Mouse (Mus musculus) T-helper 1 cell (primary cell): Measurements from ENCODE around the gene Ccdc183.

ENCODE experiments used
- in situ Hi-C: fragments of 300-600 bp; cut with MboI, MseI; formaldehyde crosslinking; loops from one replicate; pipeline ENCODE4 v1.15.1; 2025; ENCODE audit warnings: high pct_unique_total_duplicates

Gene Ccdc183

DNA sequence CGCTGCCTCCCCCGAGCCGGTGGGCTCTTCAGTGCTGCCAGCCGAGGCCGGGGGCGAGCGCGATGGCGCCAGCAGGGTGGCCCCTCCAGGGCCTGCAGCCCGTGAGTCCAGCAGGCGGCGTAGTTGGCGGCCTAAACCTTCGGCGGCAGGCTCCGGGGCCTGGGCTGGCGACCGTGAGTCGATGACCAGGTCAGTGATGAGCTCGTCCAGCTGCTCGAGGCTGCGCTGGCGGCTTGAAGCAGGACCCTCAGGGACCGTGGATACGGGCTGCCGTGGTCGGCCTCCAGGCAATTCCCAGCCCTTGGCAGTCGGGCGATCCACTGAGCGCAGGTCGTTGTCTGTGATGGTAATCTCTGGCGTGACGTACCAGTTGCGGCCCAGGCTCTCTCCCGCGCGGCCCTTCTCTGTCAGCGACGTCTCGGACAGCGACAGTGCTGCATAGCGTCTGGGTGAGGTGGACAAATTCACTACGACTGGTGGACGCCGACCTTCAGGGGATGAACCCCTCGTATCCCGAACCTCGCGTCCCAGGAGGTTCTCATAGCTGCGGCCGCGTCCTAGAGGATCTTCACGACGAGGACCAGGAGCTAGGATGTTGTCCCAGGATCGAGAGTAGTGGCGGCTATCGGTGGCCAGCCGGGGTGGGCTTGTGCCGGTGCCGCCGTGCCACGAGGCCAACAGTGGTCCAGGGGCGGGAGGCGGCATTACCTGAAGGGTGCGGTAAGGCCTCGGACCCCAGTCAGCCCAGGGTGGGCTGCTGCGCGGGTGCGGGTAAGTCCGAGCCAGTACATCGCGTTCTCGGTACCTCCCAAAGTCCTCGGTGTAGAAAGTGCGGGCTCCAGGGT lies 39.3 kb downstream of the Ccdc183 start:
- in situ Hi-C loops: no loop called here

DNA sequence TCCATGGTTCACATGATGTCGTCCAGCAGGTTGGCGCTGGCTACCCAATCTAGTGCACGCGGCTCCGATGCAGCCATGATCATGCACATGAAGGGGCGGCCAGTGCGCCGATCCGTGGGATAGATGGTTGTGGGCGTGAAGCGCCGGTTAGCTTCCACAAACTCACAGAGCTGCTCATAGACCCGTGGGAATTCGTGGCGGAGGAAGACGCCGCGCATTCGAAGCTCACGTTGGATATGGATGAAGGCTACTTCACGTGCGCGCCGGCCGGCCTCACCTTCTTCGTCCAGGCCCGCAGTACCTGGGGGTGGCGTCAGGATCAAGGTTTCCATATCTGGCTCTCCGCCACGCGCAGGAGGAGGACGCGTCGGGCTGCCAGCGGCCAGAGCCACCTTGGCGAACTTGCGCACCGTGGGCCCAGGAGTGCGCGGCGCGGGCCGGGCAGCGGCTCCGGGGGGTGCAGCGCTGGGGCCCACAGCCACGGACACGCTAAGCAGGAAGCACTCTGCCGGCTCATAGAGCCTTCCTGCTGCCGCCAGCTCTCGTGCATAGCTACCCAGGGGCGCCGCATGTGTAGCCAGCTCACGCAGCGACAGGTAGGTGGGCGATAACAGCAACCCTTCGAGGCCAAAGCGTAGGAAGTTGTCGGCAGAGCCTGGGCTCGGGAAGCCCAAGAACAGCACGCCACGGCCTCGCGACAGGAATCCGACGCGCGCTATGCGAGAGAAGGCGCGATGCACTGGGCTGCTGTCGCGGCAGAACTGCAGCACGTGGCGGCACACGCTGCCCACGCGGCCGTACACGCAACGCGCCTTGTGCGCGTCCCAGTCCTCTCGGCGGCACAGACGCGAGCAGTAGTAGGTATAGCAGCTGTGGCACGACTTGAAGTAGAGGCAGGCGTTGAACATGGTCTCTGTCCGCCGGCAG lies 40.2 kb downstream of the Ccdc183 start:
- in situ Hi-C loops: no loop called here

DNA sequence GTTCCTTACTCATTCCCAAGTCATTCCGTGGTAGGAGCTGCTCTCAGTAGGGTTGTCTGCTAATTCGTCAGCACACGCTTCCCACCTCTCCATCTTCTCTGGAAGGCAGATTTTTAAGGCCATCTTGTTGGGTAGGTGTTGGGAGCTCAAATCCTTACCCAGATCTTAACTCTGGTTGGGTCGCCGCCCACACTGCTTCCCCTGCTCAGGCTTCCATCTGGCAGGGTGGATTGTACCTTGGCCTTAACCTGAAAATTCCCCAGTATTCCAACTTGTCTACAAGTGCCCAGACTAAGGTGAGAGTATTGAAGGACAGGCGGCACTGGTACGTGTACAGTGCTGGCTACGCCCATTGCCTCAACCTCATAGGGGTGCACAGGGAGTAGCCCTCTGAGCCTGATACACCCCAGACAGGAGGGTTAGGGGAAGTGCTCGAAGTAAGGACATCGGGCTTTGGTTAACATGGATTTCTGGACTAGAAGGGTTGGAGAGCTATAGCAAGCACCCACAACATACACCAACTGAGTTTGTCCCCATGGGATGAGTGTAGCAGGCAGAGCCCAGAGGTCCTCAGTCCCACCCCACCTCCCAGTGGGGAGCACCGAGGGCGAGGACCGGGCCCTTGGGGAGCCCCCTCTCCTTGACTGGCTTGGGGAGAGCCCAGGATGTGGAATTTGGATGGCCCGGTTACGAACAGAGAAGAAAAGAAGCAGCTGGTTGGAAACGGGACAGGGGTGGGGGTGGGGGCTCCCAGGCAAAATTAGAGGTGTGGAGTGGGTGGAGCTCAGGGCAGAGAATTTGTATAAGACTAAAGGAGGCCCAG lies 41.2 kb downstream of the Ccdc183 start:
- in situ Hi-C loops: no loop called here

DNA sequence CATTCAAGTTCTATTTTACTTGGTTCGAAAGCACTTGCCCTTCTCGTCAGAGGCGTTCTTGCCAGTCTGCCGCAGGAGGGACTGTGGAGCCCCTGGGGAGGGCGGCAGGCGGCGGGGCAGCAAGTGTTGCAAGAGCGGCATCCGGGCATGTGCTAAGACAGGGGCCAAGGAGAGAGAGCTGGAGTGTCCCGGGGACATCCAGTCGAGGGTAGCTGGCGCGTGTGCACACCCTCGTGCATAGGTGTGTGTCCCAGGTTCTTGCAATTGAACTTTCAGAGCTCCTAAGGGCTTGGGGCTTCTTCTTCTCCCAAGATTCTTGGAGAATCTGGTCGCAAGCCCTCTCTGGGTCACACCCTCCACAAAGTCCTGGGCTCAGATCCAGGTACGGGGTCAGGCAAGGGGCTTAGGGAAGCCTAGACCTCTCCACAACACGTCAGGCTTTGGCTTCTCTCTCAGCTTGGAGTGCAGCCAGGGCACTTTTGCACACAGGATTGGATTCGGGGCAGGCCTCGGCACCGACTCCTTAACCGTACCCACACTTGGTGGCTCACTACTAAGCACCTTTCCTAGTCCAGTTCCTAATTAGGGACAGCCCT lies 41.9 kb downstream of the Ccdc183 start:
- in situ Hi-C loops: no loop called here

DNA sequence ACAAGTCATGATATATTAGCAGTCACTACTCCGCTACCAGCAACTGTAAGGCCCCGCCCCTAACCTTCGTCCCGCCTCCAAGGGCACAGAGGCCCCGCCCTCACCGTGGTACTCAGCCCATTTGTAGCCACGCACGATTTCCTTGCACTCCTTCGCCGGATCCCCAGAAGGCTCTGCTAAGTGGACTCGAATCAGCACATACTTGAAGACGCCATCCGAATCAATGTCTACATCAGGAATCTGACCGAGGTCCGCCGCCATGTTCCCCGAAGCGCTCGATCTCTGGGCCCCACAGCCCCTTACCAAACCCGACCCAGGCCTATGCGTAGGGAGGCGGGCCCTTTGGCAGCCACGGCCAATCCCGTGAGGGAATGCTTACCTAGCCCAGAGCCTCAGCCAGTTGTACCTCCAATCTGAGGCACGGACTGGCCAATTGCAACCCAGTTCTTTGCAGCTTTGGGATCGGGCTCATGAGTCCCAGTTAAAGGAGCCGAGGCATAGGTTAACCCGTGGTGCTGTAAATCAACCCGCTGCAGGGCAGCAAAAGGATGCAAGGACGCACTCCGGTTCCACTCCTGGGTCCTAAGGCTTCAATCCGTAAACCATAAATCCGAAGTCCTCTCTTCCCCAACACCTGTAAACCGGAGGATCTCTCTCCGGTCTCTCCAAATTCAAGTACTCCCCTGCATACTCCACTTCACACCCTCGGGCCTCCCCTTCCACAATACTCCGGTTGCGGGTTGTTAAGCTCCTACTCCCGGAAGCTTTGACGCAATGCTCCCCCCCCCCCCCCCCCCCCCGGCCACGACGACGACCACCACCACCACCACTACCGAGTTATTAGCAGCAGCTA lies 42.7 kb downstream of the Ccdc183 start, which contains the start of the genes Mamdc4 and Phpt1:
Gene Mamdc4, minus strand, starts transcription at position 267 of the 853 bp plus-strand sequence.
Gene Phpt1, minus strand, starts transcription at position 646 of the 853 bp plus-strand sequence.
- in situ Hi-C loops: no loop called here

DNA sequence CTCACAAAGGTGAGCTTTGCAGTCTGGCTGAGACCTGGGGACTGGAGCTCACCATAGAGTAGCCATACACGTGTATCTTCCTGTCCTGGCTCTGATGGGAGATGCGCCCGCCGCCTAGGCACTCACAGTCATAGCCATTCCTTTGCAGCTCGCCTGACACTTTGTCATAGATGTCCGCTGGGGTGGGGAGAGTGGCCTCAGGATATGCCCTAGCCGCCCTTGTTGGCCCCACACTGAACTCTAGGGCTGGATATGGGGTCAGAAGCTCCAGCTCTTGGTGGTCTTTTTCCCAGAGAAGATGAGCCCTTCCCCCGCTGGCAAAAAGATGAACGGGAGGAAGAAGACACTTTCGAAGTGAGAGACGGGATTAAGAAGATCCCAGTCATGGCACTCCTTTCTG lies 43.3 kb downstream of the Ccdc183 start:
- in situ Hi-C loops: no loop called here

DNA sequence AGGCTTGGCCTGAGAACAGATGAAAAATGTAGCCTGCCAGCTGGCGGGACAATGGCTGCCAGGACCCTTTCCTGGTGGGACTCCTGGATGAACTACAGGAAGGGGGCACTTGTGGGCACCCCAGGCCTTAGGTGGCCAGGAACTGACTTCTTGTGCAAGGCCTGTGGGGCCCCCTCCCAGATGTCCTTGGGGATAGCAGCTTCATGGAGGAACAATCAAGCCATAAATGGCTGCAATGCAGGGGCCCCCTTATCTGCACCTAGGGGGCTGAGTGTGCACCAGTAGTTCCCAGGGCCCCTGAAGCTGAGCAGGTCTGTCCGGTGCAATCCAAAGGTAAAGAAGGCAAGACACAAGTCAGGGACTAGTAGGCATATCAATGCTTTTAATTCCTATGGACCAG lies 44.4 kb downstream of the Ccdc183 start:
- in situ Hi-C loops: no loop called here

DNA sequence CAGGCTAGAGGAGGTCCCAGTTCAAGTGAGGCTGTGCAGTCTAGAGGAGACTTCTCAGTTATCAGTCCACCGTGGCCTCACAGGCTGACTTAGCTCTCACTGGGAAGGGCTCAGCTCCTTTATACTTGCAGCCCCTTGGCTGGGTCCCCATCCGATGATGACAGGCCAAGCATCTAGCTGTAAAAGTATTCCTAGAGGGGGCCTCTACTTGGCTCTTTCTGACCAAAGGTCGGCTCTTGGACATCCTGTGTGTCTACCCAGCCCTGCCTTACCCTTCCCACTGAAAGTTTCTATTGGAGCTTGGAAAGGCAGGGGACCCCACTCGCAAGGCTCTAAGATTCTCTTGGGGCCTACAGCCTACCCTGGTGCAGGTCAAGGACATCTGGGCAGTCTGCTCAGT lies 46.3 kb downstream of the Ccdc183 start:
- in situ Hi-C loops: no loop called here

DNA sequence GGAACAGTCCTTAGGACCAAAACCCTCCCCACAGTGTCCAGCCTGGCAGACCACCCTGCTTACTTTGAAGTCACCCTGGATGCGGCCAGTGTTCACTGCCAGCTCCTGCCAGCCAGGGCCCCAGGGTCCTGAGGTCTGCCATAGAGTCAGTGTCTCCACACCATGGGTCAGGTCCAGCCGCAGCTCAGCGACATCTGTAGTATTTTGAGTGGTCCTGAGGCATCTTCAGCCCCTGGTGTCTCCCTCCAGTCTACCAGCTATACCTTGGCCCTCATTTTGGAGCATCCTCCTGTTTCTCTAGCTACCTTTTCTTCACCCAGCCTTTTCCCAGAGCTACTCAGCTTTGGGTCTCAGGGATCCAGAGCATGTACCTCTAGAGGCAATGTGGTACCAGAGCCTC lies 48.2 kb downstream of the Ccdc183 start:
- in situ Hi-C loops: no loop called here

DNA sequence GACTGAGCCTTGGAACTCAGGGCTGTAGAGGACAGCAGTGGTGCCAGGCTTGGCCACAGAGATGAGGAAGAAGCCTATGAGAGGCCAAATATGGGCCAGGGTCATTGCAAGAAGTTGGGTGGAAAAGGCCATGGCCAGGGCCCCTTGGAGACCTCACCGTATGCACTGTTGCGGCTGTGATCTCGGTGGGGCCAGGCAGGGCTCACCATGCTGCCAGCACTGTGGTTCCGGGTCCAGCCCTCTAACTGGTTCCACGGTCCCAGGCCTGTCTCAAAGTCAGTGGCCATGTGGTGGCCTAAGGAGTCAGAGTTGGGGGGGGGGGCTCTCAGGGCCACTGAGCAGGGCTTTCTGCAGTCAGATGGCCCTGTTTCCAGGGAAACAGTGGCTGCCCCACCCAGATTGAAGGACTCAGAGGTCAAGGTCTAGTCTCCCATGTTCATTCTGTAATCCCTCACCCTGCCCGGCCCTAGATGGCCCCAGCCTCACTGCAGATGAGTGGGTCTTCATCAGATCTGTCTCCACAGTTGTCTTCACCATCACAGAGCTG lies 48.9 kb downstream of the Ccdc183 start:
- in situ Hi-C loops: no loop called here

DNA sequence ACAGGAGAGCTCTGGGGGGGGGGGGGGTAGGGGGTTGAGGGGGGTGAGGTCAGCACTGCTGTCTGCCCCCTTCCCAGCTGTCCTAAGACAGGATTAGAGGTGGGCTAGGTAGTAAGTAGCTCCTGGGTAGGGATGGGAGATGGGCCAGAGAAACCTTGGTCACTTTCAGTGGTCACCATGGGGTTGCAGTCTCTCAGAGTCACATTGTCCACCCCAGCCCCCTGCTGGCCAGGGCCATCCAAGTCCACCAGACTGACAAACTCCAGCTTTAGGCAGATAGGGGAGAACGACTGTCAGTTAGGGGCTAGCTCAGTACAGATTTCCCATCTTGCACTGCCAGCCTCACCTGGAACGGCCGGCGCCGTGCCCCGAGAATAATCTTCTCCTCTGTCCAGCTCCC lies 50.9 kb downstream of the Ccdc183 start:
- in situ Hi-C loops: no loop called here

DNA sequence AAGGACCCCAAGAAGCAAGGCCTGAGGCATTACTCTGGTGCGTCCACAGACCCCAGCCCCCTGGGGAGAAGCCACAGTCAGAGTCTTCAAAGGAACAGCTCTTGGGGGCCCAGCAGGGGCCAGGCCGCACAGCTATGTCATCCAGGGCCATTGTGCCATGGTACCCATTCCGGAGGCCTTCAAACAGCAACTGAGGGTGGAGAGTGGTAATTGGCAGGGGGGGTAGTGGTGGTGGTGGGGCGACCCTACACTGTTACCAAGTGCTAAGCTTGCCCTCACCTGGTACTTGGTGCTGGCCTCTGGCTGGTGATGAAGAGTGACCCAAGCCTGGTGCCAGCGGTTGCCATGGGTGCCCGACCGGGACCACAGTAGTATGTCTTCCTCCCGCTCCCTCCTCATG lies 51.7 kb downstream of the Ccdc183 start:
- in situ Hi-C loops: no loop called here

DNA sequence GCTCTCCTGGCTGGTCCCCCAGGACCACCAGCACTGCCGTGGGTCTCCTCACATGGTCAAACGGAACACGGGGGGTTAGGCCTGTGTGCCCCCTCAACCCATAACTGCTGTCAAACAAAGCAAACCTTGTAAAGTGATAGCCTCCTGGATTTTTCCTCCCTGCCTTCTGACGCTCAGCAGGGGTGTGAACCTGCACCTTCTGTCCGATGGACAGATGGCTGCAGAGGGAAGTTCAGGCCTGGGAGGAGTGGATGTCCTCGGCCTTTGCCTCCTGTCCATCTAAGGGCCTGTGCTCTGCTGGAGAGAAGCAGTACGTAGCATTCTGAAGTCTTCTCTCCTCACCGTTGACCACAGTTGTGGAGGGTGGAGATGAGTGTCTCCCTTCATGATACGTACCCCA lies 55.5 kb downstream of the Ccdc183 start:
- in situ Hi-C loops: no loop called here

DNA sequence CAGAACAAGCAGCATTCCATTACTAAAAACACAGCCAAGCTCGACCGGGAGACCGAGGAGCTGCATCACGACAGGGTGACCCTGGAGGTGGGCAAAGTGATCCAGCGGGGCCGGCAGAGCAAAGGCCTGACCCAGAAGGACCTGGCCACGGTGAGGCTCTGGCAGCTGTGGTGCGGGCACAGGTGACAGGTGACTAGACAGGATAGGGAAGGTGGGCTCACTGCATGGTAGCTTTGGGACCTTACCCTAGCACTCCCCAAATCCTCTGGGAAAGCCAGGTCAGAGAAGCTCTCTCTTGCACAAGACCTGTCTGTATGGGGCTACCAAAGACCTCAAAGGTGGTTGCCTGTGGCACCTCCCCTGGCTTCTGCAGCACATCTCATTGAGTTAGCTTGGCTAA lies 56.9 kb downstream of the Ccdc183 start:
- in situ Hi-C loops: no loop called here

DNA sequence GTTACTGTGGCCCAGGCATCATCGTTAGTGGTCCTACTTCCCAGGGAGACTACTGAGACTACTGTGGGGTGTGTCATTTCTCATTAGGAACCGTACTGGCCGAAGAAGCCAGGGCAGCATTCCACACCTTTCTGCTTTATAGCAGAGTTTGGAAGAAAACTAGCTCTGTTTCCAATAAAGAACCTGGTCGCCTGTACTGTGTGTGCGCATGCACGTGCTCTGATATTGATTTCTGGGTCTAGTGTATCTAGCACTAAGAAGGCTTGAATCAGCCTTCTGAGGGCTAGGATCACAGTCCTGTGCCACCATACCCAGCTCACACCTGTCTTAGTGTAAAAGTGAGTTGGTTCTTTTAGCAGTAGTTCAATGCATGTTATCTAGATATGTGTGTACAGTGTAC lies 58.7 kb downstream of the Ccdc183 start:
- in situ Hi-C loops: no loop called here
